Mouse (Mus musculus): ENCODE data around the gene Bhmt. TPM values are rescaled to one million over a fixed set of nuclear protein-coding genes. Genes with fewer than 3 reads are reported as not detected.
A peak's percentile ranks its signal among the peaks of the same experiment; 100 is the strongest.

Gene Bhmt
- polyA plus RNA-seq, 1 experiment: 23.1 TPM

DNA sequence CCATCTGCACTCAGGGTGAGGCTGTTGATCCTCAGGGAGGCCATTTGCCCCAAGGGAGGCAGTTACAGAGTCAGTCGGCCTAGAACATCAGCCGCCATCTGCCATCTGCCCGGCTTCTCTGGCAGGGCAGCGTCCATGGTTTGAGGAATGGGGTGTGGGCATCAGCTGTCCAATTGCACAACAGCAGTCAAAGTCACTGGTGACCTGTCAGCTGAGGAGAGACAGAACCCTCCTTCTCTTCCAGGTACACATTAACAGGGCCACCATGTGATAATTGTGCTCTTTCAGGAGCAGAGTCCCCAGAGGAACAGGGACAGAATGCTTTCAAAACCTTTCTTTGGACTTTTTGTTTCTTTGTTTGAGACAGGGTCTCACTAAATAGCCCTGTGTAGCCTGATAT lies 34.6 kb upstream of the Bhmt start:
- no peak overlapping the region for H3K4me3 ChIP-seq (ENCODE audit: control insufficient read depth, low read depth, low read length)
- no peaks in the 10 kb centered on the region for H3K36me3 ChIP-seq (ENCODE audit: control insufficient read depth, insufficient read depth, low read length)
- no peak overlapping the region for H3K27ac ChIP-seq (ENCODE audit: control insufficient read depth, insufficient read depth, low read depth, low read length)
- peaks cover 6% of the 10 kb centered on the region; the same call in 1 of the 2 replicates for H3K4me1 ChIP-seq (ENCODE audit: control insufficient read depth, insufficient read depth, low read length)
- H3K27me3 ChIP-seq (ENCODE audit: control insufficient read depth, insufficient read depth, low read length): no peaks in the 10 kb centered on the region
- TF ChIP-seq CTCF (IDR thresholded peaks at IDR 0.05; ENCODE audit: control insufficient read depth, insufficient read depth, insufficient replicate concordance, low read depth, low read length) (no peak), POLR2A (IDR thresholded peaks at IDR 0.05; ENCODE audit: control insufficient read depth, low read depth, low read length) (no peak)

DNA sequence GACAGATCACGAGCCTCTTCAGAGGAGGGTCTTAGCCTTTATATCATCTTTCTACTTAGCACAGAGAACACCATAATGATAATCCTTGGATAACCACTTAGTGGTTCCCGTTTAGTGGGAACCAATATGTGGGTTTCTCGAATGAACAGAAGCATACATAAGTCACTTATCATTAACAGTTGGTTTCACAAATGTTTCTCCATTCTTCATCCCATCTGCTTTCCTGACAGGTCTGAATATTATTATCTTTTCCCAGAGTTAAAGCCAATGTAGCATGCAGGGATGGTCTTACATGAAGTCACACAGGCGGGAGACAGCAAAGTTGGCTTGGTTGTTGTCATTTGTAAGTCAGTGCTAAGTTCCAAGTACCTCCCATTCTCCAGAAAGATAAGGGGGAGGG lies 29.8 kb upstream of the Bhmt start:
- TF ChIP-seq CTCF (IDR thresholded peaks at IDR 0.05; ENCODE audit: control insufficient read depth, insufficient read depth, insufficient replicate concordance, low read depth, low read length) (no peak), POLR2A (IDR thresholded peaks at IDR 0.05; ENCODE audit: control insufficient read depth, low read depth, low read length) (no peak)
- H3K36me3 ChIP-seq (ENCODE audit: control insufficient read depth, insufficient read depth, low read length): no peaks in the 10 kb centered on the region
- no peak overlapping the region for H3K4me3 ChIP-seq (ENCODE audit: control insufficient read depth, low read depth, low read length)
- no peak overlapping the region for H3K27ac ChIP-seq (ENCODE audit: control insufficient read depth, insufficient read depth, low read depth, low read length)
- no peaks in the 10 kb centered on the region for H3K4me1 ChIP-seq (ENCODE audit: control insufficient read depth, insufficient read depth, low read length)
- H3K27me3 ChIP-seq (ENCODE audit: control insufficient read depth, insufficient read depth, low read length): no peaks in the 10 kb centered on the region

DNA sequence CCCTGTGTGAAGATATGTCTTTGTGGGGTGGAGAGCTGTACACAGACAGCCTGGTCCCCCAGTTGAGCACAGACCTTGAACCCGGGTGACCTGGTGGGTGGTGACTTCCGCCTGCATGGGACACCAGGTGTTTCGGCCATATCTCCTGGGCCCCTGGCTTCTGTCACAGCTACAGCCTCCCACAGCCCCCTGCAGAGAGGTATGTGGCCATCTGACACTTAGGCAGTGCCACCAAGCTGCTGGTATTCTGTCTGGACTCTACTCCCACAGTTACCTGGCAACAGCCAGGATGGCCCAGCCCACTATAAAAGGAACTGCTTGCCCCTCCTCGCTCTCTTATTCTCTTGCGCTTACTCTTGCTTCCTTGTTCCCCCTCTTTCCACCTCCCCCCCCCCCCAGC lies 20.2 kb upstream of the Bhmt start:
- Histone ChIP-seq H3K27me3 (ENCODE audit: control insufficient read depth, insufficient read depth, low read length) (no peaks in the 10 kb centered on the region), H3K27ac (ENCODE audit: control insufficient read depth, insufficient read depth, low read depth, low read length) (no peak overlapping the region), H3K36me3 (ENCODE audit: control insufficient read depth, insufficient read depth, low read length) (no peaks in the 10 kb centered on the region), H3K4me3 (ENCODE audit: control insufficient read depth, low read depth, low read length) (no peak overlapping the region), H3K4me1 (ENCODE audit: control insufficient read depth, insufficient read depth, low read length) (peaks cover 8% of the 10 kb centered on the region)
- no peak for TF ChIP-seq POLR2A (IDR thresholded peaks at IDR 0.05; ENCODE audit: control insufficient read depth, low read depth, low read length)
- no peak for TF ChIP-seq CTCF (IDR thresholded peaks at IDR 0.05; ENCODE audit: control insufficient read depth, insufficient read depth, insufficient replicate concordance, low read depth, low read length)

DNA sequence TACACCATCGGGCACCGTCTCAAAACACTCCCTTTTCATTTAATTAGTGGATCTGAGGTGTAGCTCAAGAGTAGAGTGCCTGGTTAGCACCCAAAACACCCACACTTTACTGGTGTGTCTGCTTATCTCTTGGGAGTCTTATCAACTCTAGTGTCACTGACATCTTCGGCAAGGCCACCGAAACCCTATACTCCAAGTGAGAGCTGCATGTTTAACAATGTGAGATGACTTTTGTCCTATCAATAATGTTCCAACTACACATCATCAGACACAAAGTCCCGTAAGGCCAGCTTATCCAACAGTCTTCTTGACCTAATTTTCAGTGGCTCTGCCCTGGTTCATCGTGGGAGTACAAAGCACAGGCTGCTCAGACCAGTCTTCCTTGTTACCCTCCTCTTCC lies 15.6 kb upstream of the Bhmt start:
- Histone ChIP-seq H3K27ac (ENCODE audit: control insufficient read depth, insufficient read depth, low read depth, low read length) (no peak overlapping the region), H3K27me3 (ENCODE audit: control insufficient read depth, insufficient read depth, low read length) (no peaks in the 10 kb centered on the region), H3K4me1 (ENCODE audit: control insufficient read depth, insufficient read depth, low read length) (peaks cover 4% of the 10 kb centered on the region), H3K36me3 (ENCODE audit: control insufficient read depth, insufficient read depth, low read length) (no peaks in the 10 kb centered on the region), H3K4me3 (ENCODE audit: control insufficient read depth, low read depth, low read length) (no peak overlapping the region)
- TF ChIP-seq CTCF (IDR thresholded peaks at IDR 0.05; ENCODE audit: control insufficient read depth, insufficient read depth, insufficient replicate concordance, low read depth, low read length) (no peak), POLR2A (IDR thresholded peaks at IDR 0.05; ENCODE audit: control insufficient read depth, low read depth, low read length) (no peak)

DNA sequence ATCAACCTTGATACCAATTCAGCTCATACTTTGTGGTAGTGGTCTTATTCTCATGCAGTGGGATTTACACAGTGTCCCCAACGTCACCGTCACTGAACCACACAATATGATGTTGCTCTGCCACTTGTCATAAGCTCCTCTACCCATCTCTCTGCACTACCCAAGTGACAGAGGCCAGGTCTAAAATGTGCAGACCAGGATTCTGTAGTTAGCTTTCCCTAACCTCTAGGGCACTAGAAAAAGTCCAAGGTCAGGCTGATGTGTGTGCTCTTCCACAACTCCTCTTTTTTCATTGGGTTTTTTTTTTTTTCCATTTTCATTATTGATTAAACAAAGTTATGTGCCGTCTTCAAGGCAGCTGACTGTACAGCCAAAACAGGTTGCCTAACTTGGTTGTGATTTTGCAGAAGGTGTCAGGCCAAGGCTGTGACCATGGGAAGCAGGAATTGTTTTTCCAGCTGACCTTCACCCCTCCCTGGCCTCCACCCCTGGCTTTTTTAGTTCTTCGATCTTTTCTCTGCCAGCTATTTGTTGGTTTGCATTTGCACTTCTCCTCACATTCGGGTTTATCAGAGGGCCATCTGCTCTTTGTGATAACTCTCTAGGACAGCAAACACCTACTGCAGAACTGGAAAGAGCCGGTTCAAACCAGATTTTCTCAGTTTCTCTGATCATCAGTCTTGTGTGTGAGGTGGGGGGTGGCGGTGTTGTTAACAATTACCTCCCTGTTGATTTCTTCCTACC lies 10.8 kb upstream of the Bhmt start:
- H3K27me3 ChIP-seq (ENCODE audit: control insufficient read depth, insufficient read depth, low read length): no peaks in the 10 kb centered on the region
- H3K4me1 ChIP-seq (ENCODE audit: control insufficient read depth, insufficient read depth, low read length): no peaks in the 10 kb centered on the region
- TF ChIP-seq CTCF (IDR thresholded peaks at IDR 0.05; ENCODE audit: control insufficient read depth, insufficient read depth, insufficient replicate concordance, low read depth, low read length) (no peak), POLR2A (IDR thresholded peaks at IDR 0.05; ENCODE audit: control insufficient read depth, low read depth, low read length) (no peak)
- H3K36me3 ChIP-seq (ENCODE audit: control insufficient read depth, insufficient read depth, low read length): no peaks in the 10 kb centered on the region
- peak overlapping the region; percentile 63; the same call in 1 of the 2 replicates for H3K27ac ChIP-seq (ENCODE audit: control insufficient read depth, insufficient read depth, low read depth, low read length)
- no peak overlapping the region for H3K4me3 ChIP-seq (ENCODE audit: control insufficient read depth, low read depth, low read length)

DNA sequence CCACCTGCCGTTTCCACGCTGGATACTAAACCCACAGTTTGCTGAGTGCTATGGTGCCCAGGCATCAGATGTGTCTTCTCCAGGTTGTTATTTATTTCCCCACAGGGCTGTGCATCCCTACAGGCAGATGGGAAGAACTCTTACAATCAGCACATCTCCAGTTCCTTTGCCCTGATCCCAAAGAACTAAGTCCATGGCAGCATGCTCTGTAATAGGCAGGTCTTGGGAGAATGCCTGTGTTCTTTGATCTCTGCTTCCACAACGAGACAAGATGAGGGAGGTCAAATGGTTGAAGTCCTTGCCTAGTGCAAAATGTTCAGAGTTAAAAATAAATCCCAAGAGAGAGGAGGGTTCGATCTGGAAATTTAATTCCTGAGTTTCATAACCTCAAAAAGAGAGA lies 1.9 kb upstream of the Bhmt start:
- no peak for TF ChIP-seq POLR2A (IDR thresholded peaks at IDR 0.05; ENCODE audit: control insufficient read depth, low read depth, low read length)
- TF ChIP-seq CTCF (IDR thresholded peaks at IDR 0.05; ENCODE audit: control insufficient read depth, insufficient read depth, insufficient replicate concordance, low read depth, low read length): no peak
- no peak overlapping the region for H3K27ac ChIP-seq (ENCODE audit: control insufficient read depth, insufficient read depth, low read depth, low read length)
- H3K4me3 ChIP-seq (ENCODE audit: control insufficient read depth, low read depth, low read length): no peak overlapping the region
- peaks cover 5% of the 10 kb centered on the region; the same call in 1 of the 2 replicates for H3K4me1 ChIP-seq (ENCODE audit: control insufficient read depth, insufficient read depth, low read length)
- no peaks in the 10 kb centered on the region for H3K36me3 ChIP-seq (ENCODE audit: control insufficient read depth, insufficient read depth, low read length)
- no peaks in the 10 kb centered on the region for H3K27me3 ChIP-seq (ENCODE audit: control insufficient read depth, insufficient read depth, low read length)

DNA sequence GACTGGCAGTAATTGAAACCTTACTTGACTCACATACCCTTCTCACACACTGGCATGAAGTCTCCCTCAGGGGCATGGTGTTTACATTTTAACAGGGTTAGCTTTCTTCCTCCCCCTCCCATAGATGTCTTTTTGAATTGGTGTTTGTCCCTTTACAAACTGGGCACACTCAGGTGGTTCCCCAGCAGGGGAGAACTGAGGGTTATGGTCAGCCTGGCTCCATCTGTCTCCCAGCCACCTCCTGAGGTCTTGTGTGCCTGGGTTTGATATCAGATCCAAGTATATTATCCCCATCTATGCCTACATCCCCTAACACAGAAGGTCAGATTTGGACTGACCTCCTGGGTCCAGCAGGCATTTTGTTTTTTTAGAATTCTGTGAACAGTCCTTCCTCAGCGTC lies 1.2 kb downstream of the Bhmt start:
- Histone ChIP-seq H3K4me1 (ENCODE audit: control insufficient read depth, insufficient read depth, low read length) (peaks cover 8% of the 10 kb centered on the region; the same call in 1 of the 2 replicates), H3K4me3 (ENCODE audit: control insufficient read depth, low read depth, low read length) (no peak overlapping the region), H3K27ac (ENCODE audit: control insufficient read depth, insufficient read depth, low read depth, low read length) (no peak overlapping the region), H3K36me3 (ENCODE audit: control insufficient read depth, insufficient read depth, low read length) (no peaks in the 10 kb centered on the region), H3K27me3 (ENCODE audit: control insufficient read depth, insufficient read depth, low read length) (no peaks in the 10 kb centered on the region)
- TF ChIP-seq POLR2A (IDR thresholded peaks at IDR 0.05; ENCODE audit: control insufficient read depth, low read depth, low read length): no peak
- no peak for TF ChIP-seq CTCF (IDR thresholded peaks at IDR 0.05; ENCODE audit: control insufficient read depth, insufficient read depth, insufficient replicate concordance, low read depth, low read length)
